18 mouse cellular contexts compared by ENCODE assay signal in the genomic region with DNA sequence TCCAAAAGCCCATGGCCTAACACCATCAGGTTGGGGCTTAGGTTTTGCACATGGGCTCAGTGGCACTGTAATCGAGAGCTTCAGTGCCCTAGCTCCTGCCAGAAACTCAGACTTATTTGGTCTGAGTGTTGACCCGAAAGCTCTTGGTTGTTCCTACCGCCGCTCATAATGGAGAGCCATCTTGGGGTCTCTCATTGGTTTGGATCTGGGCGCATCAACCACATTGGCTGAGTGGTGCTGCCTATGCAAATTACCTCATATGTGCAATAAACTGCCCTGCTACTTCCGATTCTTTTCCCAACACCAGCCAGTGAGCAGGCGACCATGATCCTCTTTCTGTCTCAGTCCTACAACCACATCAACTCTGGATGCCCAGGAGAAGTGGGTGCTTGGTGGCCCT. TPM values are rescaled to one million over a fixed set of nuclear protein-coding genes. Genes with fewer than 3 reads are reported as not detected.
"Had no signal": no experiment of that assay in that cellular context is flagged by ENCODE, and none has a peak within 500 bp of the region (broad histone marks: within the 10 kb centered on the region; RNA-seq: fewer than 3 reads in every experiment).

No protein-coding gene starts in this region.

- DNase-seq: kidney, adult 11 months; kidney, adult 9 months; kidney, postnatal 4 days; lung, embryonic 14.5 days; lung, postnatal 10 days; lung, postnatal 4 days; retina, postnatal 1 day; right cerebral cortex, postnatal 4 days; spleen, adult 18-20 months; thymus, adult 18-20 months; thymus, postnatal 14 days had no signal

- H3K27me3 ChIP-seq: liver, embryonic 15.5 days; neural tube, embryonic 12.5 days had no signal

- H3K9me3 ChIP-seq: limb, embryonic 10.5 days; liver, embryonic 15.5 days; neural tube, embryonic 12.5 days had no signal

- H3K4me3 ChIP-seq: limb, embryonic 10.5 days; liver, embryonic 15.5 days; myocyte; neural tube, embryonic 12.5 days had no signal

- H3K4me1 ChIP-seq: liver, embryonic 15.5 days; neural tube, embryonic 12.5 days had no signal

- H3K9ac ChIP-seq: liver, embryonic 15.5 days; lung, embryonic 14.5 days; neural tube, embryonic 12.5 days had no signal

- H3K27ac ChIP-seq: kidney, postnatal 0 days; limb, embryonic 10.5 days; liver, embryonic 15.5 days; neural tube, embryonic 12.5 days had no signal

- H3K4me2 ChIP-seq: liver, embryonic 11.5 days; liver, embryonic 15.5 days; lung, embryonic 14.5 days; neural tube, embryonic 12.5 days had no signal

- H3K36me3 ChIP-seq: limb, embryonic 10.5 days; liver, embryonic 15.5 days; neural tube, embryonic 12.5 days had no signal

RNA-seq across cellular contexts. Expression of a gene that starts 47.9 kb away (rescaled TPM):
- total RNA-seq: megakaryocyte, adult 5-6 weeks had no signal
